Mouse (Mus musculus): Measurements from ENCODE around the gene Taar2.

Taar2 gene

GRCm38 (mm10) chr10:23978901-23979705 is 40.7 kb downstream of the Taar2 start:
- in situ Hi-C loops (cut with MboI; ENCODE audit: unreplicated experiment in 2 of 2) = loop anchor here in 1 of 2 experiments (10.0 kb wide), 1 partner anchor 326 kb away; no protein-coding TSS in a partner anchor

- in situ Hi-C loops (cut with MboI; ENCODE audit: unreplicated experiment in 2 of 2) = no loop called here
These were observed 47.2 kb downstream of the Taar2 start, which contains the start of gene Taar6 for GRCm38 (mm10) chr10:23985546-23985945. Gene Taar6 (minus strand): TSS chr10:23985646.

DNA sequence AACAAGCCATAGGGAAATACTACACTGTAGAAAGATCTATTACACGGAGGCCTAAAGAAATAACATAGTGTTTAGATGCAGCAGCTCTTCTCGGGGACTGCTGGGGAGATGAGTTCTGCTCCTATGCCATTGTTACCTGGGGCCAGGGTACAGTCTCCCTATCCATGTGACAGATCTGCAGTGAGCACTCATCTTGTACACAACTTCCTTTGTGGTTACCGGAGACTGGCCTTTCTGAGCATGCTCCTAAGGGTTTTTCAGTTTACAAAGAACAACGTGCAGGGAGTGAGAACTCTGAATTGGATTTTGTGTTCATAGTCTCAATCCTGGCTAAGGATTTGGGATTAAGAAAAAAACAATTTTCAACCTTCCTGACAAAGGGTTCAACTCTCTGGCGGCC is 48.0 kb downstream of the Taar2 start:
- in situ Hi-C loops (cut with MboI; ENCODE audit: unreplicated experiment in 2 of 2) = no loop called here

Data from v-Abl transformed pro-B cells (cell line).